Mouse (Mus musculus): ENCODE measurements around the gene Gss.
"Not testable (repeated sequence)": the region's sequence is repeated elsewhere in the genome, so short reads cannot be mapped to it uniquely, and the experiment has no call there.

Gss gene

DNA sequence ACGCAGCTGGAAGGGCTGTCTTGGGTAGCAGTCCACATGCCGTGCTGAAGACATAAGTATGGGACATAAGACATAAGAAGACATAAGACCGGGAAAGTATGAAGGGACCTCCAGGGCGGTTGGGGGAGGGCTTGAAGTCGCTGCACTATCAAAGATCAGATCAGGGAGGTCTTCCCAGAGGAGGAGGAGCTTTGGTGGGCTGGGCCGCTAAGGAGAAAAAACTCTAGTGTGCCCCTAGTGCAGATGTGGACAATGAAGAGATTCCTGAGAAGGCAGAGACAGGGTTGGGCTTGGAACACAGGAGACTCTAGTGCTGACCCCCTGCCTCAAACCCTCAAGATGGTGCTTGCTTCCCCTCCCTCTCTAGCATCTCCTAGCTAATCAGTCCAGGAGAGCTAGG, 24.4 kb upstream of the Gss start:
- no peak for DNase-seq (ENCODE audit: low spot score)

DNA sequence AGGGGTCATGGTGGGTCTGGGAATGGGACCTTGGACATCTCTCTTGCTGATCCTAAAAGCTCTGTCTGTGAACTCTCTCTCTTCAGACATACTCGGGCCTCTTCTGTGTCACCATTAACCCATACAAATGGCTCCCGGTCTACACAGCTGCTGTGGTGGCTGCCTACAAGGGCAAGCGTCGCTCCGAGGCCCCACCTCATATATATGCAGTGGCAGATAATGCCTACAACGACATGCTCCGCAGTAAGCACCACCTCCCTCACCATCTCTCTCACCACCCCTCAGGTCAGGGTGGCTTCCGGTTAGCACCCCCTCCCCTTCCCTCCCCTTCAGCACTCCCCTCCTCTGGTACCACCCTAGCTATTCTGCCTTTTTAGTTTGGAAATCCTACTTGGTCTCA, 21.3 kb upstream of the Gss start:
- DNase-seq (ENCODE audit: low spot score): no peak

DNA sequence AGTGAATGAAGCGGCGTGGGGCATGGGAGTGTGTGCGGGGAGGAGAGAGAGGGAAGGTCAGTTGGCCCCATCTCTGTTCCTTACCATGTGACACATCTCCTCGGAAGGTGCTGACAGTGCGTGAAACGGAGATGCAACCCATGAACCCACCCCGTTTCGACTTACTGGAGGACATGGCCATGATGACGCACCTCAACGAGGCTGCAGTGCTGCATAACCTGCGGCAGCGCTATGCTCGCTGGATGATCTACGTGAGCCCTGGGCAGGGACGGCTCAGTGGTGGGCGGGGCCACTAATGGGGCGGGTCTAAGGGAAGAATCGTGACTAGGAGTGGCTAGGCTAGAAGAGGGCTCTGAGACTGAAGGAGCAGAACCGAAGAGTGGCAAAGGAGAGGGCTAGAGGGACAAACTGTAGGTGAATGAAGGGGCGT, 20.7 kb upstream of the Gss start:
- peak; percentile 81 for DNase-seq (ENCODE audit: low spot score)

DNA sequence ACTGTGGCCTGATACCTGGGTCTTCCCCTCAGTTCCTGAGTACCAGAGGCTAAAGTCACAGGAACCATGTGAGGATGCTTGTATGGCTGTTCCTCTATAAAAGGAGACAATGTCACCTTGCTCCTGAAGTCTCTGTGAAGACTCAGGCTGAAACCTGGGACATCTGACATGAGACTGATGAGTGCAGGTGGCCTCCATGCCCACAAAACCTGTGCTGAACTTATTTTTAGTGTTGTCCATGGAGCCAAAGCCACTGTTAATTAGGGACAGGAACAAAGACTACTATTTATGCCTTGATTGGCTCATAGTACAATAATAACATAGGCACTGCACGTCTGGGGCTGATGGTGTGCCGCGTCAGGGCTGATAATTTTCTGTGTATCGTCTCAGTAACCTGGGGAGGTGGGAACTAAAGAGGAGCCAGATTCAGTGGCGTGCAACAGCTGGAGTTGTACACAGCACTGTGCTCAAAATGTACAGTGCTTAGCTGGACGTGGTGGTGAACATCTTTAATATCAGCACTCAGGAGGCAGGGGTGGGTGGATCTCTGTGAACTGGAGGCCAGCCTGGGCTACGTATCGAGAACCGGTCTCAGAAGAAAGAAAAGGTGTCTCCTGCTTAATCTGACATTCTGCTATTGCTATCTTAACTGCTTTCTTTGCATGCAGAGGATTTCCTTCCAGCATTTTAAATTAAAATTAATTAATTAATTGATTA, 19.4 kb upstream of the Gss start:
- DNase-seq (ENCODE audit: low spot score): no peak

DNA sequence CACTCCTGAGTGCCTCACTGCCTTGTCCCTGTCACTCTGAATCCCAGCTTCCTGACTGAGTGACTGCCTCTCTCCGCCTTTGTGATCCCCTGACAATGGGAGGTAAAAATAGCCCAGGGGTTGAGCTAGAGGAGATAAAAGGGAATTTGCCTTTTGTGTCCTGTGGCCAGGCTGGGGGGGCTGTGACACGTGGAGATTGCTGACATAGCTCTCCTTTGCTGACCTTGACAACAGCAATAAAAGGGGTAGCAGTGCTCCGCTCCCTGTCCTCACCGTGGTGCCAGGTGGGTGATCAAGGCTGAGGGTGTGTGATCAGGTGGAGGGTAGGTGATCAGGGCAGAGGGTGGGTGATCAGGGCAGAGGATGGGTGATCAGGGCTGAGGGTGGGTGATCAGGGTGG, 18.4 kb upstream of the Gss start, which contains the start of gene Myh7b:
Gene Myh7b (plus strand): TSS at position 235 of the 400 bp plus-strand sequence.
- DNase-seq (ENCODE audit: low spot score): no peak

DNA sequence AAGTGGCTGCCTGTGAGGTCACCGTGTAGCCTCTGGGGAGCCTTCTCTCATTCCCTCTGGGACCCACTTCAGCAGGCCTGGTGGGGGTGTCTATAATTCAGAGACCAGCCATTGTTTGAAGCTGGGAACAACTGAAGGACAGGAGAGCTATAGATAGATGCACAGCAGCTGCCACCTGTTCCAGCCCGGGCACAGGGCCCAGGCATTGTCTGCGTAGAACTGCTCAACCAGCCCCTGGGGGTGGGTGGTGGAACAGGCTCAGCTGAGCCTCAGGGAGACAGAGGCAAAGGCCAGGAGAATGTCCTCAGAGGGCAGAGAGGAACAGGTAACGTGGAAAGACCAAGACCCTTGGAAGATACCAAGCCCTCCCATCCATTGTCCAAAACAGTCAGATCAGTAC, 13.8 kb upstream of the Gss start:
- no peak for DNase-seq (ENCODE audit: low spot score)

DNA sequence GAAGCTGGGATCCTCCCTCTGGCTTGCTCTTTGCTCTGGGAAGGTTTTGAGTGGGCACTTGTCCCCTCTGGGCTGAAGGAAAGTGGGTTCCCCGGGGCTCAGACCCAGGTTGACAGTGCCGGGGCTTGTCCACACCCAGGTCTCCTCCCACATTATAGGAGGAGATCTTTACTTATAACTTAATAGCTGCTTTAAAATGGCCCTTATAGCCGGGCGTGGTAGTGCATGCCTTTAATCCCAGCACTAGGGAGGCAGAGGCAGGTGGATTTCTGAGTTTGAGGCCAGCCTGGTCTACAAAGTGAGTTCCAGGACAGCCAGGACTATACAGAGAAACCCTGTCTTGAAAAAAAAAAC, 12.6 kb upstream of the Gss start:
- DNase-seq (ENCODE audit: low spot score): not testable (repeated sequence)

DNA sequence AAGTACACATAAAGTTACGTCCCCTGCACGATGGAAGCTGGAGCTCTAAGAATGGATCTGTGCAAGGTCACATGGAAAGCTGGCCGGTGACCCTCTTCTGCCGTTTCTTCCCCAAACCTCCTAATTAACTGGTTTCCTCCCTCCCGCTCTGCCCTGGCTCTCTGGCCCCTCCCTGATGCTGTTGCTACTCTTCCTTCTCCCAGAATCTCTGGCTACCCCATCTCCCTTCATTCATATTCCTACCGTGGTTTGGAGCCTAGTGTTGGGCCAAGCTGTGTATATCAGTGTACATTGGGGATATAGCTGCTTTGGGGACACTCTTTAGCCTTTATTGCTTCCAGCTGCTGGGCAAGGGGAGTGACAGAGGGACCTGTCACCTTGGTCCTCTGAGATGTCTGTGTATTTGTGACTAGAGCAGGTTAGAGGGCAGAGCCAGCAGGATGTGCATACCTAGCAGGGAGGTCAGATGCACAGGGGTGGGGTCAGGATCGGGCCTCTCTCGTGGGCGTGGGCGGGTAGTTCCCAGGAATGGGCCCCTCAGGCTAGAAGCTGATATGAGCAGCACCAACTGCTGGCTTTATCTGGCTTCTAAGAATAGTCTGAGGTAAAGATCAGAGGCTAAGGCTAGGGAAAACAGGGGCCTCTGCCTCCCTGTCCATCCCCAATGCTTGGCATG, 12.1 kb upstream of the Gss start:
- DNase-seq (ENCODE audit: low spot score): no peak

DNA sequence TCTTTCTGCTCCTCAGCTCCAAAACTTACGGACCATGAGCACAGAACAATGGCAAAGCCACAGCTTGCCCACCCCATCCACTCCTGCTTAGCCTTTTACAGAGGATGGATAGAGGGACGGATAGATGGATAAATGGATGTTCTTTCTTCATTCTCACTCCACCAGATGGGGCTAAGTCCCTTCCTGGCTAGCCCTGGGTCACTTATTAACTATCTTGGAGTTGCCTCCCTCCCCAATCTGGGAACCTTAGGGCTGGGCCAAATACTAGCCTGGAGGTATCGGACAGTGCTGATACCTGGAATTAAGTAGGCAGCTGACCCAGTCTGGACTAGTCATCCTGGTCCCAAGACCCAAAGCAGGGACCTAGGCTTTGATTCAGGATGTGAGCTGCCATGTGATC, 11.1 kb upstream of the Gss start:
- DNase-seq (ENCODE audit: low spot score): no peak

DNA sequence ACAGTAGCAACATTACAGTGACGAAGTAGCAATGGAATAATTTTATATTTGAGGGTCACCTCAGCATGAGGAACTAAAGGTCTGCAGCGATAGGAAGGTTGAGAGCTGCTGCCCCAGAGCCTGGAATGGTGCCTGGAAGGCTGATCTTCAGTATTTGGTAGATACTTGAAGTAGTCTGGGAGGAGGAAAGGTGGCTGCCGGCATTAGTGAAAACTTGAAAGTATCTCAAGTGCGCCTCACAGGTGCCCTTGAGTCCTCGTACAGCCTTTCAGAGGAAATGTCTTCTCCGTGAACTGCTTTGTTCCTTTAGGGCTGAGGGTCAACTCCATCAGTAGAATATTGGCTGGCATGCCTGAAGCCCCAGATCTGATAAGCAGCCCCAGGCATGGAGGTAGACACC, 2.9 kb upstream of the Gss start:
- no peak for DNase-seq (ENCODE audit: low spot score)

DNA sequence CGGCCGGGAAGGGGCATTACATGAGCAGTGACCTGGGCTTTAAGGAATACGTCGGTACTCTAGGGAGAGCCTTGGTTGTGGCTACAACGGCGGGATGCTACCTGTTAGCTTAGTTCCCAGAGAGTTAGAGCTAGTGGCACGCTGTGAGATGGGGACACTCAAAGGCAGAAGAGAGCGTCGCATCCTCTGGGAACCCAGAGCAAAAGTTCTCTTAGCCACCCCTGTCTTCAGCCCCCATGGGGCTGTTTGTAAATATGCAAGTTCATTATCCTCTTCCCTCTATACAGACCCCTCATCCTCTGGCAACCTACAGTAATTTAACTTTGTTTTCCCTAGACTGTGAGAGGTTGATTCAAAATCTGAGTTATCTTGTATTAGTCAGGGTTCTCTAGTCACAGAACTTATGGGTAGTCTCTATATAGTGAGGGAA, 259 bp upstream of the Gss start:
- no peak for DNase-seq (ENCODE audit: low spot score)

DNA sequence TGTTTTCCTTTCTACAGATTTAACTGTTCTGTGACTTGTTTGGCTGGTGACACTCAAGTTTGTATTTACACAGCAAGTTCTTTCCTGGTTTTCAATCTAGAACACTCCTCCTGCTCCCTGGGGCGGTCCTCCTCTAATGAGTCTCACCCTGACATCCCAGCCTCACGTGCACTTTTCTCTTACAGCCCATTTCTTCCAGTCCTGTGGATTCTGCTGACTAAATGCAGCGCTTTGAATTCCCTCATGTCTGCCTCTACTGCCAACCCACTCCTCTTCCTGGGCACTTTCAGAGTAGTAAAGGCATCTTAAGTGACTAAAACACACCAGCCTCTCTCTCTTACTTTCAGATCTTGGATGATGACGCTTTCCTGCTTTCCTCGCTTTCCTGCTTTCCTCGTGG, 934 bp downstream of the Gss start:
- DNase-seq (ENCODE audit: low spot score): peak; percentile 35

DNA sequence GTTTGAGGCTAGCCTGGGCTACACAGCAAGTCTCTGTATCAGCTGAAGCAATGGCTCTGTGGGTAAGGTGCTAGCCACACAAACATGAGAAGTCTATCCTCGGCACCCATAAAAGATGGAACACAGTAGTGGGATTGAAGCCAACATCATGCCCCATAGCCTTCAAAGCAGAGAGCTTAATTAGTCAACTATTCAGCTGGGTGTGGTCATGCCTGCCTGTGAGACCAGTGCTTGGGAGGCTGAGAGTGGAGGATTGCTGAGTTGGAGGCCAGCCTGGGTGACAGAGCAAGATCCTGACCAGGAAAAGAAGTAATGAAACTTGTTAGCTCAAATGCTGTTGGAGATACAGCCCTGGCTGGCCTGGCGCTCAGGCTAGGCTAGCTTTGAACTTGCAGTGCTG, 1.7 kb downstream of the Gss start:
- DNase-seq (ENCODE audit: low spot score): no peak

DNA sequence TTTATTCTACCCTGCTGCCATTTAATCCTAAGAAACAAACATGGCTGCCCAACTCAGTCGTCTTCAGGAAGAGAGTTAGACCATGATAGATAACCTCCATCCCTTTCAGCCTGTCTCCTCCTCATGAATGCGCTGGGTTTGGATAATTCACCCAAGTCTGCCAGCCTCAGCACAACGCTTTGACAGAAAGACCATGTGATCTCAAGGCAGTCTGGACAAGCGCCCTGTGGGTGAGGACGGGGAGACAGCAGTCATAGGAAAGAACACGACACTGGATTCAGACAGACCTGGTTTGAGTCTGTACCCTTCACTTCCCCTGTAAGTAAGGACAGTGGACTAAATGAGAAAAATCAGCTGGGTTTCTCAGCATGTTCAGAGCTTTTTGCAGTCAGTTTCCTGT, 3.1 kb downstream of the Gss start:
- DNase-seq (ENCODE audit: low spot score): no peak

DNA sequence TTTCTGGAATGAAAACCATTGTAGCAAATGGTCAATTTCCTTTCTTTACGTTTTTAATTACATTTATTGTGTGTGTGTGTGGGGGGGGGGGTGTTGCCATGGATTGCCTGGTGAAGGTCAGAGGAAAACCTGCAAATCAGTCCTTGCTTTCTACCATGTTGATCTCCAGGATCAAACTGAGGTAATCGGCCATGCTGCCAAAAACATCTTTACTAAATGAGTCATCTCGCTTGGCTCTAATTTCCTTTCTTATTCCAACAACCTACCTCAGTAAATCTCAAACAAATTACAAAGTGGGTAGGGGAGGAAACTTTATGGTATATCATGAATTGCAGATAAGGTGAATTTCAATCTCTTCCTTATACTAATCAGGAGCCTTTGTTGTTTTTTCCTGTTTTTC, 4.5 kb downstream of the Gss start:
- no peak for DNase-seq (ENCODE audit: low spot score)

DNA sequence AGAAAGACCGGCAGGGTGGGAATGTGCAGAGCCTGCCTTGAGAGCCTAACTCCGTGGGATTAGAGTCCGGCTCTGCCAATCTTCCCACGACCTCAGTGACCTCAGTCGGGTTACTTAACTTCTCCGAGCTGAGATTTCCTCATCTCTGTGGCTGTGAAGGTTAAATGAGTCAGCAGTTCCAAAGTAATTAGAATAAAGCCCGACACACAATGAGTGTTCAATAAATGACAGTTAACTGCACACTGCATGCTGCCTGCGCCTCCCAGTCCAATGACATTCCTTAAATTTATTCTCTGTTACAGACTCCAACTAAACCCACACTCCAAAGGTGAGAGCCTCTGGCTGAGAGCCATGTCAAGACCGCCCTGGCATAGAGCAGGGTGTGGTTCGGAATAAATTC, 7.1 kb downstream of the Gss start:
- DNase-seq (ENCODE audit: low spot score): no peak

DNA sequence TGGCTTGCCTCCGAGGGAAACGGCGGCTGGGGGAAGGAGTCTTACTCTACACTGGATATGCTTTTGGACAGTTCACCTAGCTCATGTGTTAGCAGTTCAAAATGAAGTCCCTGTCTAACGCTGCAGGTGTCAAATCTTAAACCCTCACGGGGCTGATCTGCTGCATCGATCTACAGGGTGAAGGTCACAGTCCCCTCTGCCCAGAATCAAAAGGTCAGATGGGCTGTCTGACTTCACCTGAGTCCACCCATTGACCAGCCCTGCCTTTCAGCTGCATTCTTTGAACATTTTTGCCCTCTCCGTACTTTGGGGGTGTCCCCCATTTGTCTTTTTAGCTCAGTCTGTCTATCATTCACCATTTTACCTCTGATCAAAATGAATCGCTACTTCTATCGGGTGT, 7.5 kb downstream of the Gss start:
- no peak for DNase-seq (ENCODE audit: low spot score)

DNA sequence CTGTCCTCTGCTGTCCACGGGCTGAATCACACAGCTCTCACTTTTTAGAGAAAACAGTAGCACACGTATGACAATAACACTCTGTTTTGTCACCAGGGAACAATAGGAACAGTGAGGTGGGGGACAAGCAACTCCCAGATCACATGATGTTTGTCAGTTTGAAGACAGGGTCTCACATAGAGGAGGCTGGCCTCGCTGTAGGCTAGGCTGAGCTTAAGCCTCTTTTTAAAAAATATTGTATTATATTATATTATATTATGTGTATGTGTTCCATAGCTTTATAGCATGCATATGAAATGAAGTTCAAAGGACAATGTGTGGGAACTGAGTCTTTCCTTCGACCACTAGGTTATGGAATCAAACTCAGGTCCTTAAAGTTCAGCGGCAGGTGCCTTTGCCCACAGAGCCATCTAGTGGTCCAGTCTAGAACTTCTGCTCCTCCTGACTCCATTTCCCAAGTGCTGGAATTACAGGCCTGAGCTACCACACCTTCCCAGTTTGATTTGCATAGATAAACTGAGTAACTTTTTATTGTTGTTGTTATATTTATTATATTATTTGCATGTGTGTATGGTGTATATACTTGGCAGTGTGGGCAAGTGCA, 8.6 kb downstream of the Gss start:
- DNase-seq (ENCODE audit: low spot score): peak; percentile 77

DNA sequence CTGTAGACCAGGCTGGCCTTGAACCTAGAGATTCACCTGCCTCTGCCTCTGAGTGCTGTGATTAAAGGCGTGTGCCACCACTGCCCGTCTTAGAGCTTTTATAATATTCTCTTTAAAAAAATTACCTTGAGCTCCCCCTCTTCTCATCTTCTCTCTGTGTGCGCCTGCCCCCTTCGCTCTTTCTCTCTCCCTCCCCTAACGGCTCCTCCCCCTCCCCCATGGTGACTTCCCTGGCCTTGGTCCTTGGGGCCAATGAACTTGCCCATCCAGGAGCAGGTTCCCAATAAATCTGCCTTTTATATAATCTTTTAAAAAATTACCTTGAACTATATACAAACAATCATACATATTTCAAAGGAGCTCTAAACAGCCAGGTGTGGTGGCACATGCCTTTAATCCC, 9.6 kb downstream of the Gss start:
- no peak for DNase-seq (ENCODE audit: low spot score)

DNA sequence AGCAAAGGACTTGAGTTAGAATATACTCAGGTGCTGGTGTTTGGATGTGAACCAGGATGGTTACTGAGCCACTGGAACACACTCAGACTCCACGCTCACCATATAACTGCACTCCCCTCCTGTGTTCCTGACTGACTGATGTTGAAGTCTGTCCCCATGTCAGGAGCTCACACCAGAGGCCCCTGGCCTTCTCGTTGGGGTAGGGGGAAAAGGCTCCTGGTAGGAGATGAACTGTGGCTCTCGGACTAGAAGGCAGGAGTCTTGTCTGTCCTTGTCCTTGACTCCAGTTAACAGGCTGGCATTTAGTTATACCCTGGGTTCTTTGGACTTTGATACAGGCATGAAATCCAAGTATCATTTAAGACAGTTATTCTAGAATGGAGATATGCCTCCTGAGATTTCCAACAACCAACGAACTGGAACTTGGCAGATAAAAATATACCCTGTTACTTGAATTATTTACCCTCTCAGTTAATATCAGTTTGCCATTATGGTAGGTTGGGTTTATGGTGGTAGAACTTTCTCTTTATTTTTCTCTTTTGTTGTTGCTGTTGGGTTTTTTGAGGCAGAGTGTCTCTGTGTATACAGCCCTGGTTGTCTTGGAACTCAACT, 10.1 kb downstream of the Gss start:
- no peak for DNase-seq (ENCODE audit: low spot score)

DNA sequence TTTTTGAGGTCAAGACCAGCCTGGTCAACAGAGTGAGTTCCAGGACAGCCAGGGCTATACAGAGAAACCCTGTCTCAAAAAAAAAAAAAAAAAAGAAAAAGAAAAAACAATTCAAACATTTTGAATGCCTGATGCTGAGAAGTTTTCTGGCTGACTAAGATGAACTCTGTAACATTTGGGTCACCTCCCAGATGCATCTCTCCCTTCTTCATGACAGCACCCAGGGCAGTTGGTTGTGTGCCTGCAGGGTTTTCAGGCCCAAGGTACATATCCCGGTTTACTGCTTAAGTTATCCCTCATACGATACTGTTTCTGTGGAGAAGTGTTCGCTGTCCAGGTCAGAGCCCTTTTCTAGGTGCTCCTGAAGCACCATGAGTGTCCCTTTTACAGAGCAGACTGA, 12.3 kb downstream of the Gss start:
- DNase-seq (ENCODE audit: low spot score): no peak

DNA sequence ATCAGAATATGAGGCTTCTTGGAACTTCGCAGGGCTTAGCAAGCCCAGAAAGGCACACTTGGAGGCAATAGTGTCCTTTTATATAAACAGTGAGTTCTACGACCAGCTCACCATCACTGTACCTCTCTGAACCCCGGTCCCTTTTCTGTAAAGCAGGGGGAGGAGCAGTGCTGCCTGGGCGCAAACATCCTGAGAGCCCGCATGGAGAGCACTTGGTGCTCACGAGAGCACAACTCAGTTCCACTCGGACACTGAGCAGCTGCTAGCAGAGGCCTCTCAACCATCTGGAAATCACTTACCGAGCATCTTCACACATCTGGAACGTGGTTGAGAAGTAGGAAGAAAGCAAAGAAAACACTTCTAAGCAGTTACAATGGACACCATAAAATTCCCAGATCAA, 16.0 kb downstream of the Gss start:
- DNase-seq (ENCODE audit: low spot score): no peak

DNA sequence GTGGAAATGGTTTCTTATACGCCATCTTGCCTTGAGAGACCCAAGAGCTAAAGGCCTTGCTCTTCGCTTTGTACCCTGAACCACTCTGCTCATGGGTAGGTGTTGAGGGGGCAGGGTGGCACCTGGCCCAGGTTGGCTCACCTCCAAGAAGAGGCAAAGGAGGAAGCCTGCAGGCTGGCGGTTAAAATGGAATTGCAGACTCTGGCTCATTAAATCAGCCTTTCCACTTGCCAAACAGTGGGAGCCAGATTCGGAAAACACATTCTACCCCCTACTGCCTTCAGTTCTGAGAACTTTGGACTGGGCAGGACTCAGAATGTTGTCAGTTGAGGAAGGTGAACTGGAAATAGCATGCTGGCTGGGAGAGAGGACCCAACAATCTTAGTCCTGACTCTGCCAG, 17.9 kb downstream of the Gss start:
- DNase-seq (ENCODE audit: low spot score): no peak
